Comparison of ENCODE assay signal across 10 mouse cellular contexts in genomic region chr15:95655860-95656259, GRCm38 (mm10). TPM values are rescaled to one million over a fixed set of nuclear protein-coding genes. Genes with fewer than 3 reads are reported as not detected.
DNase-seq lines count a peak whose midpoint lies in the region; ATAC-seq lines count a peak whose summit lies in the region.
"Had no signal": no experiment of that assay in that cellular context is flagged by ENCODE, and none has a peak within 500 bp of the region (broad histone marks: within the 10 kb centered on the region; RNA-seq: fewer than 3 reads in every experiment).

TSS of gene Dbx2 (minus strand) at chr15:95655960.

- DNase-seq in left cerebral cortex, adult 18-20 months (ENCODE audit: low spot score in 2 of 2): no peak
- DNase-seq in left cerebral cortex, postnatal 4 days: no peak
- no peak for DNase-seq in layer of hippocampus, postnatal 10 days (ENCODE audit: low spot score in 2 of 2)
- no peak for DNase-seq in frontal cortex, postnatal 14 days (ENCODE audit: low spot score in 2 of 2)
- DNase-seq in gastrocnemius, postnatal 25 days: no peak
- DNase-seq in liver, embryonic 11.5 days (ENCODE audit: low spot score): no peak
- DNase-seq: cerebellum, adult 8-10 months had no signal

- H3K4me1 ChIP-seq in forebrain, embryonic 13.5 days: peaks cover 24% of the 10 kb centered on the region
- H3K4me1 ChIP-seq in midbrain, embryonic 16.5 days (ENCODE audit: control insufficient read depth, insufficient read depth, low read length): peaks cover 8% of the 10 kb centered on the region
- H3K4me1 ChIP-seq in liver, embryonic 11.5 days (replicated peaks; ENCODE audit: control insufficient read depth, insufficient read depth, low read length): no peaks in the 10 kb centered on the region

- 79% methylated on average over 5 of the region's 5 CpGs for WGBS in forebrain, embryonic 13.5 days
- WGBS in midbrain, embryonic 16.5 days: 78% methylated on average over 5 of the region's 5 CpGs
- 72% methylated on average over 5 of the region's 5 CpGs for WGBS in liver, embryonic 11.5 days

- intact Hi-C loops in left cerebral cortex, postnatal 4 days (cut with DNase I): no loop called here

- H3K4me2 ChIP-seq in forebrain, embryonic 13.5 days: peak within 1 kb of the TSS; percentile 68
- H3K4me2 ChIP-seq in midbrain, embryonic 16.5 days (ENCODE audit: low read length): peak within 1 kb of the TSS; percentile 69
- no peak within 1 kb of the TSS for H3K4me2 ChIP-seq in liver, embryonic 11.5 days

- H3K36me3 ChIP-seq in forebrain, embryonic 13.5 days (ENCODE audit: poor library complexity, severe bottlenecking): no peaks in the 10 kb centered on the region
- no peaks in the 10 kb centered on the region for H3K36me3 ChIP-seq in midbrain, embryonic 16.5 days (ENCODE audit: control insufficient read depth, insufficient read depth, low read length)
- H3K36me3 ChIP-seq in liver, embryonic 11.5 days (ENCODE audit: control insufficient read depth, insufficient read depth, low read length): no peaks in the 10 kb centered on the region

- H3K27ac ChIP-seq in forebrain, embryonic 13.5 days: no peak within 1 kb of the TSS
- H3K27ac ChIP-seq in midbrain, embryonic 16.5 days (ENCODE audit: low read length): no peak within 1 kb of the TSS
- H3K27ac ChIP-seq in liver, embryonic 11.5 days (ENCODE audit: low read depth, low read length): no peak within 1 kb of the TSS

- ATAC-seq in forebrain, embryonic 13.5 days: no peak
- ATAC-seq in midbrain, embryonic 16.5 days: no peak
- no peak for ATAC-seq in liver, embryonic 11.5 days (replicated peaks; ENCODE audit: low FRiP score)
- ATAC-seq: lung, postnatal 0 days had no signal

- no peak within 1 kb of the TSS for H3K9ac ChIP-seq in forebrain, embryonic 13.5 days
- H3K9ac ChIP-seq in midbrain, embryonic 16.5 days (ENCODE audit: low read depth, low read length): no peak within 1 kb of the TSS; the same call in 1 of the 2 replicates
- no peak within 1 kb of the TSS for H3K9ac ChIP-seq in liver, embryonic 11.5 days (ENCODE audit: low read depth, low read length)

- peaks cover 53% of the 10 kb centered on the region for H3K27me3 ChIP-seq in forebrain, embryonic 13.5 days
- peaks cover 58% of the 10 kb centered on the region for H3K27me3 ChIP-seq in midbrain, embryonic 16.5 days (ENCODE audit: control insufficient read depth, insufficient read depth, low read depth, low read length)
- peaks cover 41% of the 10 kb centered on the region for H3K27me3 ChIP-seq in liver, embryonic 11.5 days (replicated peaks; ENCODE audit: control insufficient read depth, insufficient read depth, low read length)

- no peaks in the 10 kb centered on the region for H3K9me3 ChIP-seq in forebrain, embryonic 13.5 days (replicated peaks)
- no peaks in the 10 kb centered on the region for H3K9me3 ChIP-seq in midbrain, embryonic 16.5 days (replicated peaks; ENCODE audit: control insufficient read depth, low read length, poor library complexity, severe bottlenecking)
- no peaks in the 10 kb centered on the region for H3K9me3 ChIP-seq in liver, embryonic 11.5 days (ENCODE audit: control insufficient read depth, low read length)

- peak within 1 kb of the TSS; percentile 41 for H3K4me3 ChIP-seq in forebrain, embryonic 13.5 days
- H3K4me3 ChIP-seq in midbrain, embryonic 16.5 days (ENCODE audit: low read depth, low read length): peak within 1 kb of the TSS; percentile 41; the same call in 1 of the 2 replicates
- H3K4me3 ChIP-seq in liver, embryonic 11.5 days (ENCODE audit: low read depth, low read length): no peak within 1 kb of the TSS

RNA-seq across cellular contexts. Expression of gene Dbx2, which starts in this region (rescaled TPM):
- total RNA-seq in left cerebral cortex, adult 18-20 months (2021): 10 to 100 TPM; 23.2 to 28.8 TPM
- 1 to 10 TPM; 6.6 to 6.8 TPM for total RNA-seq in left cerebral cortex, postnatal 4 days (2021)
- polyA plus RNA-seq in forebrain, embryonic 13.5 days (2015; fragmentation: Nextera tagmentation; extraction: Ambion mirVana): 0.28 TPM in 1 of 2 replicates, not detected in the other
- total RNA-seq in layer of hippocampus, postnatal 10 days (2021): 10 to 100 TPM; 25.9 to 27.1 TPM
- polyA plus RNA-seq in midbrain, embryonic 16.5 days (2015; fragmentation: Nextera tagmentation; extraction: Ambion mirVana): 7.8 and 12.2 TPM in 2 replicates
- total RNA-seq in gastrocnemius, postnatal 25 days (2021): not detected
- polyA plus RNA-seq in liver, embryonic 11.5 days (2014; fragmentation: Nextera tagmentation; extraction: Ambion mirVana): not detected in 2 replicates
- polyA plus RNA-seq: lung, postnatal 0 days had no signal

Comparison
In these comparisons a context has a peak if more than half of its experiments do, and no peak if none do; other contexts are left out.
1. RNA of gene Dbx2 (total RNA-seq): 23.2 to 28.8 TPM in left cerebral cortex, adult 18-20 months, 25.9 to 27.1 TPM in layer of hippocampus, postnatal 10 days and 6.6 to 6.8 TPM in left cerebral cortex, postnatal 4 days; not detected in gastrocnemius, postnatal 25 days; every median in the first group is over 4 times any median in the second.